Mouse (Mus musculus): ENCODE data around the gene Tmem97.

- TF ChIP-seq POLR2A (IDR thresholded peaks at IDR 0.05; ENCODE audit: borderline replicate concordance, extremely low read depth, low read depth, low read length) (no peak), CTCF (IDR thresholded peaks at IDR 0.05; ENCODE audit: insufficient read depth, low read length) (no peak)
Observed at GRCm38 (mm10) chr11:78501529-78501928, 49.0 kb downstream of the Tmem97 start.
